Mouse (Mus musculus): ENCODE data around the gene 3830417A13Rik. TPM values are rescaled to one million over a fixed set of nuclear protein-coding genes. Genes with fewer than 3 reads are reported as not detected.

Gene 3830417A13Rik
- polyA plus RNA-seq (2014; fragmentation: Nextera tagmentation; extraction: Ambion mirVana): 1.1 and 1.6 TPM in 2 replicates

DNA sequence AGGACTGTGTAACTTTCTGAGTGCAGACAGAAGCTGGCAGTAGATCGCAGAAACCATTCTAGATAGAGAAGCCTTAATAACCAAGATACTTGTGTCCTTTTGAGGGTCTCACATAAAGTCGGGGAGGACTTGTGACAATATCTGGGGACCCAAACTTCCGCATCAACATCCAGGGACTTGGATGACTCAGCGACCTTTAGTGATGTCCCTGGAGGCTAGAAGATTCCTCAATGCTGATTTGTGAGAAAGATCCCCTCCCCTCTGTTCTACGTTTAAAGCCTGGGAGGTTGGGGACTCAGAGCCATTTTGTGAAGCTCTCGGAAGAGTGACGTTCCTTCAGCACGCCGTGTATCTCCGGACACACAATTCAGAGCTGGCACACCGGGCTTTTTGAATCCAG, at the start of gene 3830417A13Rik:
TSS of gene 3830417A13Rik (plus strand) at position 301 of the 400 bp plus-strand sequence.
- no peak for ATAC-seq (ENCODE audit: low FRiP score)
- 88% methylated on average over 11 of the region's 11 CpGs for WGBS
- Histone ChIP-seq H3K4me2 (replicated peaks; ENCODE audit: low read depth, low read length) (no peak within 1 kb of the TSS), H3K9me3 (ENCODE audit: control insufficient read depth, low read length) (no peaks in the 10 kb centered on the region), H3K27me3 (ENCODE audit: control insufficient read depth, insufficient read depth, low read length) (no peaks in the 10 kb centered on the region), H3K9ac (ENCODE audit: low read depth, low read length) (no peak within 1 kb of the TSS), H3K4me3 (ENCODE audit: low read depth, low read length) (no peak within 1 kb of the TSS), H3K4me1 (replicated peaks; ENCODE audit: control insufficient read depth, insufficient read depth, low read length) (no peaks in the 10 kb centered on the region), H3K27ac (ENCODE audit: low read depth, low read length) (no peak within 1 kb of the TSS), H3K36me3 (ENCODE audit: control insufficient read depth, insufficient read depth, low read length) (no peaks in the 10 kb centered on the region)
- no peak for DNase-seq (ENCODE audit: low spot score)

DNA sequence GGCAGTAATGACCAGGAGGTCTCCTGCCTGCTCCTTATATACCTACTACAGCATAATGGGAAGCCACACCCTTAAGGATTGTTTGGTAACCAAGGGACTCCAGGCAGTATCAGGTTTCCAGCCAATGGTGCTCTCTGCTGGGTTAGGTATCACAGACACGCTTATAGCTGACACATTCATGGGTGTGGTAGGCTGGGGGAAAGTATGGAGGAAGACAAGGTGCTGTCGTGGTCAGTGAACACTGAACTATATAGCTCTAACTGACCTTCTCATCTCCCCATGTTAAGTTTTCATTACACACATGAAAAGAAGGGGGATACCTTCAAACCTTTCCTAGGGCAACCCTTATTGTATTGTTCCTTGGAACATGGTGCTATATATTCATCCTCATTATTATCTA, 21.2 kb upstream of the 3830417A13Rik start, which contains the start of gene Gm6760:
TSS of gene Gm6760 (minus strand) at position 101 of the 400 bp plus-strand sequence.
- H3K9me3 ChIP-seq (ENCODE audit: control insufficient read depth, low read length): no peaks in the 10 kb centered on the region
- H3K9ac ChIP-seq (ENCODE audit: low read depth, low read length): no peak within 1 kb of the TSS
- no peaks in the 10 kb centered on the region for H3K4me1 ChIP-seq (replicated peaks; ENCODE audit: control insufficient read depth, insufficient read depth, low read length)
- no peaks in the 10 kb centered on the region for H3K27me3 ChIP-seq (ENCODE audit: control insufficient read depth, insufficient read depth, low read length)
- no peaks in the 10 kb centered on the region for H3K36me3 ChIP-seq (ENCODE audit: control insufficient read depth, insufficient read depth, low read length)
- WGBS: 85% methylated on average over 2 of the region's 2 CpGs
- H3K4me3 ChIP-seq (ENCODE audit: low read depth, low read length): no peak within 1 kb of the TSS
- ATAC-seq (ENCODE audit: low FRiP score) (no peak), DNase-seq (ENCODE audit: low spot score) (no peak)
- no peak within 1 kb of the TSS for H3K27ac ChIP-seq (ENCODE audit: low read depth, low read length)
- no peak within 1 kb of the TSS for H3K4me2 ChIP-seq (replicated peaks; ENCODE audit: low read depth, low read length)

DNA sequence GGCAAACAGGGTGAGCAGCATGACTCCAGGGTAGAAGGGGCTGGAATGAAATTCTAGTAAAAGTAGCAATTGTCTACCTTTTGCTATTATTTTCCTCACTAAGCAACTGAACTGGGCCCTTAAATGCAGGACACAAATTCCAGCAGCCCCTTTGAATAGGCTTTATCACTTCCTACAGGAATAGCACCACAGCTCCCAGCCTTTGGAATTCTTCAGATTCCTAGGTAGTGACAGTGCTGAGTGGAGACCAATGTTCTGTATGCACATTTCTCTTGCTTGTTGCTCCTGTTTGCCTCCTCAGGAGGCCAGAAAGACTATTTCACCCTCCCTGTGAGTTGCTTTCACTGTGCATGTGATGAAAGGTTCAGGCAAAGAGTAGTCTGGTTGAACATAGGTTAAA, 7.9 kb downstream of the 3830417A13Rik start:
- Histone ChIP-seq H3K27ac (ENCODE audit: low read depth, low read length) (no peak overlapping the region), H3K4me2 (replicated peaks; ENCODE audit: low read depth, low read length) (no peak overlapping the region), H3K27me3 (ENCODE audit: control insufficient read depth, insufficient read depth, low read length) (no peaks in the 10 kb centered on the region), H3K4me1 (replicated peaks; ENCODE audit: control insufficient read depth, insufficient read depth, low read length) (no peaks in the 10 kb centered on the region), H3K4me3 (ENCODE audit: low read depth, low read length) (no peak overlapping the region), H3K9ac (ENCODE audit: low read depth, low read length) (no peak overlapping the region), H3K9me3 (ENCODE audit: control insufficient read depth, low read length) (no peaks in the 10 kb centered on the region), H3K36me3 (ENCODE audit: control insufficient read depth, insufficient read depth, low read length) (no peaks in the 10 kb centered on the region)
- DNase-seq (ENCODE audit: low spot score) (no peak), ATAC-seq (ENCODE audit: low FRiP score) (no peak)

Other genes starting within 250 kb of the 3830417A13Rik start
- not detected in 2 replicates for gene Gm6760, start 21.4 kb upstream of the 3830417A13Rik start, polyA plus RNA-seq (2014; fragmentation: Nextera tagmentation; extraction: Ambion mirVana)
- 2.6 and 3.7 TPM in 2 replicates for gene Slitrk4, start 103.4 kb downstream of the 3830417A13Rik start, polyA plus RNA-seq (2014; fragmentation: Nextera tagmentation; extraction: Ambion mirVana)